Mouse (Mus musculus) kidney, adult 18-20 months (tissue): ENCODE measurements at regions not wholly inside any gene's neighbourhood (a gene's known extent, or its start where the extent isn't known, plus 50 kb on each side); places are given as distances from the start of the nearest gene placed in this dataset.
"Not testable (repeated sequence)": the region's sequence is repeated elsewhere in the genome, so short reads cannot be mapped to it uniquely, and the experiment has no call there.

Source experiments
- DNase-seq: peaks from one replicate; pipeline ENCODE4 v3.0.0; 2021

DNA sequence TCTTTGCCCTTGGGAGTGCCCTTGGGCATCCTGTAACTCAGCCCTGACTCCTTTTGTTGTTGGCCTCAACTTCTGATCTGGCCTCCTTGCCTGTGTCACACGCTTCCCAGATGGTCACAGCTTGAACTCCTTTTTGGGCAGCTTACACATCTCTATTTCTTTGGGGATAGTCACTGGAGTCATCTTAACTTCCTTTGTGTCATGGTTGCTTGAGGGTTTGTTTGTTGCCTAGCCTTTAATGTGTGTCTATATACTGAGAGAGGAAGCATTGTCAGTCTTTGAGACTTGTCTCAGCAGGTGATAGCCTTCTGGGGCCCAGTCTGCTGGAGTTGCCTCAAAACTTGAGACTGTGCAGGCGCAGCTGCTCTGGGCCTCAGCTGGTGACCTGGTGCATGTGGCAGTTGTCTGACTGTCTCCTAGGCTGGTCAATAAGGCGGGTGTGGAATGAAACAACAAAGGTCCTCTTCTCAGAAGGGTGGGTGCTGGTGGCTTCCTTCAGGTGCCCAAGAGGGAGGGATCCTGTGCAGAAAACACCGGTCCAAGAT is 157.5 kb downstream of the Tpra1 start:
- DNase-seq = no peak

DNA sequence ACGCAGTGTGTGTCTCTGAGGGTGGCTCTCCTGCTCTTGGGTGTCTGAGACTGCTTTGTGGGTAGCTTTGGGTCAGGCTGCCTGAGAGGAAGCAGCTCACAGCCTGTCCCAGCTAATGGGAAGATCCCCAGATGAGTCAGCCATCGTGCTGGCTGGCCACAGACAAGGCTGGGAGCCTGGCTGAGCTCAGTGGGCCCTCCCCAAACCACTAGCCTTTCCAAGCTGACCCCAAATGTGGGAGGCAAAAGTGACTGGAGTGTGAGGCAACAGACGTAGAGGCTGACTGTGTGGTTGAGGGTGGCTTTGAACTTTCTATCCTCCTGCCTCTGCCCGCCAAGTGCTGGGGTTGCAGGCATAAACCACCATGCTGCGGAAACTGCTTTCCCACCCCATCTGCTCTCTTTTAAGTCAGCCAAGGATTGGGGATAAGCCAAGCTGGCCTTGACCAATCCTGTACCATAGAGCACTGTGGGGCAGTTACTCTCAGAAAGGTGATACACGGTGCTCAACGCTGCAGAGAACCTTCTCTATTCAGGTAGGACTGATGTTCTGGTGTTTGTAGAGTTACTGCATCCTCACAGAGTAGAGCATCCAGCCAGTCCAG is 163.0 kb downstream of the Tpra1 start:
- no peak for DNase-seq

DNA sequence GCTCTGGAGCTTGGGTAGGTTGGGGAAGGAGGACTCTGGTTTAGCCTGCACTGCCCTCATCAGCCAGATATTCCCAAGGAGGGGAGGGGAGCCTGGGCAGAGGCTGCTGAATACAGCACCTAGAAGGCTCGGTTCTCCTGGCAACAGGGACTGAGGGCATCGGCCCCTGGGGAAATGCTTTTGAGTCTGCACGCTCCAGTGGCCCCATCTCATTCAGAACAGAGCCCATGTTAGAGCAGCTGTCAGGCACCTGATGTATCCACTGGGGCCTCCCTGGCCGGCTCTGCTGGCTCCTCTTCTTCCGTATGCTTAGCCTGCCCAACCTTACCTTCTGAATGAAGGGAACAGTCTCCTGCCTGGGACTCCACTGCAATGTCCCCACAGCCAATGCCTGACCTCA is 164.5 kb downstream of the Tpra1 start:
- no peak for DNase-seq

DNA sequence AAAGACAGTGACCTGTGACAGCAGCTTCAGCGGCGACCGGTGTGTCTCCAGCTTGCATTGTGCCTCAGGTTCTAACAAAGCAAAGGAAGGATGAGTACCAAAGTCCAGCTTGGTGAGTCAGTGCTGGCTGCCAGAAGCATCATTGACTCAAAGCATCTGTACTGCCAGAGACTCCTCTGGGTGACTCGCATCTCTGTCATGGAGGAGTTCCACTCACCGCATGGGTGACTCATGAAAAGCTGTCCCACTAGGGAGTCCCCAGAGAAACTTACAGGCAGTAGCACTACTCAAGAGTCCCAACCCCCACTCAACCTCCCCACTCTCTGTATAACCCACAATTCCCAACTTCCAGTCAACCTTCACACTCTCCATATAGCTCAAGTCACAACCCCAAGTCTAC is 166.2 kb downstream of the Tpra1 start:
- no peak for DNase-seq

DNA sequence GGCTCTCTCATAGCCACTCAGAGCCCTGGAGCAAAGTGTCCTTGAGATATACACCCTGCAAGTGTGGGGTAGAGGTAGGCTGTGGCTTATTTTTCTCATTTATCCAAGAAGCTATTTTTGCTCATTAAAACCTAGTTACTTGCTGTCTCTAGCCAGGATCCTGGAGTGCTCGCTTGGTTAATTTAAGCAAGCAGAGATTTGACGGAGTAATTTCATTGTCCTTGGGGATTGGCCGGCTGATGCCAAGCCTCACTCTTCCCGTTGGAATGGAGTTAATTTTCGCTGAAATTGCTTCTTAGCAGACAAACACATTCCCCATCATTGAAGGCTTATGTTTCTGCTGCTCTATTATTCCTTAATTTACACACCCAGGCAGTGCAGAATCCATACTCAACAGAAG is 167.1 kb downstream of the Tpra1 start:
- no peak for DNase-seq

DNA sequence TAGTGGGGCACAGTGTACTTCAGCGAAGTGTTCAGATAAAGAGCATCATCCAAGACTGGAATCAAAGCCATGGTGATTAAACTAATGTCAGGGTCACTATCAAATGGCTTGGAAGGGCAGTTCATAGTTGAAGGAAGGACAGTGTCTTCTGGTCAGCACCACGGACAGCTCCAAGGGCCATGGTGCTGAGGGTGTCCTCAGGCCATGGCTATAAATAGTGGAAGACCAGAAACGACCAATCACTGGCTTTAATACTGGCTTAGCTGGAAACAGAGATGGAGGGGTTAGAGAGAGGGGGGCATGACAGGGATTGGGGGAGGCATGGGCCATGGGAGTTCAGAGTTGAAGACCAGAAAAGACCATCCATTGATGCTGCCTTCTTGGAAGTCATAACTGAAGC is 168.0 kb downstream of the Tpra1 start:
- DNase-seq = peak; percentile 46

DNA sequence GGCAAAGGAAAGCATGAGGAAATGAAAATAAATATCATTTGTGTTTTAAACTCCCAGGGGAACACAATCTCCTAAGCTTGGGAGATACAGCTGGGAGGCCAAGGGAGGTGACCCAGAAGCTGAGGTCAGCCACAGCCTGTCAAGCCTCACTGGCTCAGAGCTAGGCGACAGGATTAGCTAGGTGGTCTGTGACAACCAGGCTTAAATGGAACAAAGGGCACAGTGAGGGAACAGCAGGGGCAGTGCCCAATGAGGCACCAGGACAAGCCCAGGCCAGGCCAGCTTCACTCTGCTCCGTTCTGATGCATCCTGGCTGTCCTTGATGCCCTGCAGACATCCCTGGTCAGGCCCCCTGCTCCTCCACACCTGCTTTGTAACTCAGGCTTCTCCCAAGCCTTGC is 169.7 kb downstream of the Tpra1 start:
- DNase-seq = no peak

DNA sequence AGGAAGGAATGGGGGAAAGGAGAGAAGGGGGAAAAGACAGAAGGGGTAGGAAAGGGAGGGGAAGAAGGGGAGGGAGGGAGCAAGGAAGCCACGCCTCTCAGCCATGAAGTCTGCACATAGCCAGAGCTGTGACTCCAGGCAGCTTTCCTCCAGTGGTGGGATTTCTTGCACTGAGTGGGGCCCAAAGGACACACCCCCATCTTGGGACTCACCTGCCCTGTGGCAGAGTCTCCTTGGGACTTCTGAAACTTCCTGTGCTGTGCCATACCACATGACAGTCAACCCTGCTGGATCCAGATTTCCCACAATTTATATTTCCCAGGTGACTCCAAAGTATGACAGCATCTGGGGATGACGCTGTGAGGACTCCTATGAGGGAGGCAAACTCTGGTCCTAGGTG is 170.5 kb downstream of the Tpra1 start:
- no peak for DNase-seq

DNA sequence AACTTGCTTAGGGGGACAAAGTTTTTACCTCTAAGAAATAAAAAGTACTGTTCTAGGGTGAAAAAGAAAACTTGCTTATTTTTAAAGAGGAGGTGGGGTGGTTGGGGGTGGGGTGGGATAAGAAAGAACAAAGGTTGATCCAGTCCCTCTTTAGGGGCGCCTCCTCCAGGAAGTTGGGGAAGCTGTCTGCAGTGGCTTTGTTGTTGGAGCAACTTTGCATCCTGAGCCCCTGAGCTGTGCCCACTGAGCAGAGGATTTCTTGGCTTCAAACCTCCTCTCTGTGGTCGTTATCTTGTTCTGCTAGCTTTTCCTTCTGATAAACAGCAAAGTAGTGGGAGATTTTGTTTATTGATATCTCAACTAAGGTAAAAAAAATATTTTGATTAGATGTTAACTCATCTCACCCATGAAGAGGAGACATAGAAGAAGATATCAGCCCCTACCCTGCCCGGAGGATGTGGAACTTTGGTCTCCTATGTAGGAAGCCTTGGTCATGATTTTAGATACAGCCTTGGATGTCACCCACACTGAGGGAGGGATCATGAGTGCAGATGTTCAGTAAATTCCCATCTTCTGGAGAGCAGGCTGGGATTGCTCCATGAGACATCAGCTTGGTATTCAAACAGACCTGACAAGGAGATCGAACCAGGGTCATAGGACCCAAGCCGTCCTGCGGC is 179.7 kb downstream of the Tpra1 start:
- DNase-seq = no peak

DNA sequence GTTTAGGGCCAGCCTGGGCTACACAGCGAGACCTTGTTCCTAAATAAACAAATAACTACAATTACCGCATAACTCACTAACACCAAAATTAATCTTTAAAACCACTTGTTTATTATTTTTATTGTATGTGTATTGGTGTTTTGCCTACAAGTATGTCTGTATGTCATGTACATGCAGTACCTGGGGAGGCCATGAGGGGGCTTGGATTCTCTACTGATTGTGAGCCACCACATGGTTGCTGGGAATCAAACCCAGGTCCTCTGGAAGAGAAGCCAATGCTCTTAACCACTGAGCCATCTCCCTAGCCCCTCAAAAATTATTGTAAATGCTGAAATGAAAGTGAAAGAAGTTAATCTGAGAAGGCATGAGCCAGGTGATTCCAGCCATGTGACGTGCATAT is 182.4 kb downstream of the Tpra1 start:
- no peak for DNase-seq

DNA sequence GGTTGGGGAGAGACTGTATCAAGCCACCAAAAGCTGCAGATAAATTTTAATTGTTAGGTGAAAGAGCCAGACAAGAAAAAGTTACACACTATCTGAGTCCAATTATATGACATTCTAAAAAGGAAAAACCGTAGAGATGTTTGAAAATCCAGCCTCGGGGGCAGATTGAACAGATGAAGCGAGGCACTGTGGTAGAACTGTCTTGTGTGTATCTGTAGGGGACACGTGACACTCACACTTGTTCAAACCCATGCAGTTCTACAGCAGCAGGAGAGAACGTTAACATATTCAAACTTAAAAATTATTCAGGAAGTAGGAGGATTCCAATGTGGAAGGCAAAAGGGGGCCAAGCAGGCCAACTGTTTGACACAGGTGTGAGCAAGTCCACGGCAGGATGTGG is 183.1 kb downstream of the Tpra1 start:
- DNase-seq = no peak

DNA sequence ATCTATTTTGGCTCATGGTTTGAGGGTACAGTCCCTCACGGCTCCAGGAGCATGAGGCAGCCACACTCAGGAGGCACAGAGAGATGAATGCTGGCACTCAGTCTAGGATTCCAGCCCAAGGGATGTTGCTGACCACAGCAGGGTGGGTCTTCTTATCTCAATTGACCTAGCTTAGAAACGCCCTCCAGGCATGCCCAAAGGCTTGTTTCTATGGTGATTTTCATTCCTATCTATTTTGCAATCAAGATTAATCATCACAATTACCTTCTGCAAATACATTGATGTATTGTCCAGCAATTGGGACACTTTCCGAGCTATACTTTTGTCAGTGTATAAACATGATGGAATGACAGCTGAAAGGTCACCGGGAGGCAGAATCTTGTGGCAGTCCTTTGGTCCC is 185.6 kb downstream of the Tpra1 start:
- no peak for DNase-seq

DNA sequence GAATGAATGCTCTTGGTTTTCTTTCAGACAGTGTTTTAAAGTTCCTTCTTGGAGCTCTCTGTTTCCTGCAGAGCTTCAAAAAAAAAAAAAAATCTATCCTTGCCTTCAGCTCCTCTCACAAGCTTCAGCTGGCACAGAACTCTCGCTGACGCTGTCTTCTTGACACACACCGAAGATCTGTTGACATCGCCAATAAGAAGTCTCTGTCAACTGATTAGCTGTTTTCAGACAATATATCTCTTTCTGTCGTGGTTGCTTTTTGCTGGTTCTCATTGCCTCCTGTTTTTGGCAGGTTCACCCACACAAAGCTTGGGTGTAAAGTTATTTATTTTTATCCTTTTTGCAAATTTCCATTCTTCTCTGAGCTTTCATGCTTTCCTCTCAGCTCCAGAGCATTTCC is 188.0 kb downstream of the Tpra1 start:
- DNase-seq = no peak

DNA sequence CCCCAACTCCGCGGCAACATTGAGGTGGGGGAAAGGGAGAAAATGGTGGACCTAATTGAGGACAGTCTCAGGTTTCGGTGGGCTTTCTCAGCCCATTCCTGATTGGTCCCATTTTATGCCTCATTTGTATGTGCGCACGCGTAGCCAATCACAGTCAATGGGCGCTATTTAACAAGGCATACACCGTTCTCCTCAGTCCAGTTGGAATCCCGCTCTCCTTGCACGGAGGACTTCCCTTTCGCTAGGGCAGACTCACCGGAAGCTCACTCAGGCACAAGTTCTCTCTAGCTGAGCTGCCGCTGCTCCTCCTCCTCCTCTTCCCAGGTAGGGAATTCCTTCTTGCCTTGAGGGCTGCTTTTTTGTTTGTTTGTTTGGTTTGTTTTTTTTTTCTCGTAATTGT is 193.9 kb downstream of the Tpra1 start:
- no peak for DNase-seq

DNA sequence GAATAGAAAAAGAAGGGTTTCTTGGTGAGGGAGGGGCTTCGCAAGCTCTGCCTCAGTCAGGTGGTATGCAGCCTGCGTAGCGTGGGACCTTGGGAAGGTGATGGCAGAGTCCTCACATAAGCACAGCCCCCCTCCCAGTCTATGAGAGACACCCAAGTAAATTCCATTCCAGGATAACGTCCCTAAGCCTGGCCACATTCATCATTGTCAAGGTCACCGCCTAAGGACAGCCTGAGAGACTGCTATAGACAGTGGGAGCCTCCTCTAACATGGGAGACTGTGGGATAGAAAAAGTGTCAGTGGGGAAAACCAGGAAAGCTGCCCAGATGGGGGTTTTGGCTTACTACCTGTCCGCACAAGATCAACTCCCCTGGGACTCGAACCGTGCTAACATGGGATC is 195.5 kb downstream of the Tpra1 start:
- no peak for DNase-seq

DNA sequence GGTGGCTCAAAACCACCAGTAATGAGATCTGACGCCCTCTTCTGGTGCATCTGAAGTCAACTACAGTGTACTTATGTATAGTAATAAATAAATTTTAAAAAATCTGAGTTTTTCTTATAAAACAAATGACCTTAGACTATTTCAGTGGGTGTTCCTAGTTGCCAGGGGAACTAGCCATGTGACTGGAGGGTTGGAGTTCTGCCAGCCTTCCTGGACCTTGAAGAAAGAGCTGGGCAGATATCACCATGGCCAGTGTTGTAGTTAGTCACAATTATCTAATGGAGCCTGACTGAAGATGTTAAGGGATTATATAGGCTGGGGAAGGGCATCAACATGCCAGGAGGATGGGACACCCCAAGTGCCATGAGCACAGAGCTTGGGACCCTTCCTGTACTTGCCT is 217.2 kb downstream of the Tpra1 start:
- DNase-seq = no peak

DNA sequence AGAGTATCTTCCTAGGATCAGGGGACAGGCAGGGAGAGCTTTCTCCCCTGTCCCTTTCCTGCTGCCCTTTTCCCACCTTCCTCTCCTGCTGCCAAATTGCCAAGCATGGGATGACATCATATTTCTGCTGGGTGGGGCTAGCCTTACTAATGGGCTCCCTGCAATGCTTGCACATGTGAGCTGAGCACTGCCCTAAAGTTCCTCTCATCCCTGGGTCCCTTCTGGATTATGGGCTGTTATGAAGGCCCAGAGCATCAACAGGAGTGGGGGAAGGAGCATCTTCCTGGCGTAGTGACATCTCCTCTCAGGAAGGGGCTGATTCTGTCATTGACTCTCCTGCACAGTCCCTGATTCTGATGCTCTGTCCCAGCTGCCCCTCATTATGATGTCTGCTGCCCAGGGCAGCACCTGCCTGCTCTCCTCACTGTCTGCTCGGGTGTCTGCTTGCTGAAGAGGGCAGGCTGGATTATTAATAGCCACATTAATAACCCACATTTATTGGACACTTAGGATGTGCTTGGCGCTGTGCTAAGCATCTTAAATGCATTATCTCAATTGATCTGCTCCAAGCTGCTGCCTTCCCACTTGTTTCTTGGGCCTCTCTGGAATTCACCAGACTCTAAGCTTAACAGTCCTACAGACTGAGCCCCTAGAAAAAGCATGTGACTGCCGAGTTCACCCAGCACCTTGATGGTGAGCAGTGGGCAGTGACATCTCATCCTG is 219.1 kb downstream of the Tpra1 start:
- no peak for DNase-seq

DNA sequence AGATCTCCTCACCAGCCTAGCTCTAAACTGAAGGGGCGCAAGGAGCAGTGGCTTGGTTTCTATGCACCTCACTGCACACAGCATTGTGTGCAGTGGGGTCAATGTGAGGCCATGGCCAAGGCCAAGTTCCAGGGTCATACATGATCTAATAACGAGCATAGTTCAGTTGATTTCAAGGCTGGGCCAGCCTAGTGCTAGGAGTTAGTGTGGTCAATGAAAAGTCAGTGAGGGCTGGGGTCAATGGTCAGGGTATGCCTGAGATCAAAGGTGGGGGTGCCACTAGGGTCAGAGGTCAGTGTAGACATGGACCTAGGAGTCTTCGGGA is 219.7 kb downstream of the Tpra1 start:
- DNase-seq = no peak

DNA sequence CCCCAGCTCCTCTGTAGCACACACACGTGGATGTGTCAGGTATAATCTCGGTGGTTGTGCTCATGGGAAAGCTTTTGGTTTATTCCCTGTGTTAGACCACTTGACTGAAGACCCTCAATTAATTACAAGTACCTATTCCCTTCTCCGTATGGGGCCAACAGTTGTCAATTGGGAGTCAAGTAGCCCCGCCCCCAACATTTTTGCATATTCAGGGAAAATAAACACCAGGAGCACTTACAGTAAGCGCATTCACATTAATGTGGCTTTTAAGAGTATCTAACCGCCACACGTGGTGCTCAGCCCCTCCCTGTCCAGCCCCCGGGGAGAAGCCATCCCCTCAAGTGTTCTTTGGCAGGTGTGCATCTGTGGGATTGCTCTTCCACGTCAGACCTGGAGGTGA is 223.9 kb downstream of the Tpra1 start:
- DNase-seq = no peak

DNA sequence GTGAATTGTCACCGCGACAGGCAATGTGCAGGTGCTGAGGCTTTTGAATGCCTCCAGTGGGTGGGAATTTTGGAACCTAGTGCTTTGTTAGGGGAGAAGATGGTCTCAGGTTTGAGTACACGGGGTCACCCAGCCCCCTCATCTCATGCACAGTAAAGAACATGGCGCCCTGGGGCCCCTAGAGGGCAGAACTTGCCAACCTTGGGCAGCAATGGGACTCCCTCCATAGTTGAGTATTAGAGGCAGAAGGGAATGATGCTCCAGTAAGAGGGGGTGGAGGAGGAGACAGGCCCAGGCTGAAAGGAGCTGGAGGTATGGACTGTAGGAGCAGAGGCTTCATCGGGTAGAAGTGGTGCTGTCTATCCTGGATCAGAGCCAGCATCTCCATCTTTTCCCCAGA is 226.1 kb downstream of the Tpra1 start:
- not testable (repeated sequence) for DNase-seq

DNA sequence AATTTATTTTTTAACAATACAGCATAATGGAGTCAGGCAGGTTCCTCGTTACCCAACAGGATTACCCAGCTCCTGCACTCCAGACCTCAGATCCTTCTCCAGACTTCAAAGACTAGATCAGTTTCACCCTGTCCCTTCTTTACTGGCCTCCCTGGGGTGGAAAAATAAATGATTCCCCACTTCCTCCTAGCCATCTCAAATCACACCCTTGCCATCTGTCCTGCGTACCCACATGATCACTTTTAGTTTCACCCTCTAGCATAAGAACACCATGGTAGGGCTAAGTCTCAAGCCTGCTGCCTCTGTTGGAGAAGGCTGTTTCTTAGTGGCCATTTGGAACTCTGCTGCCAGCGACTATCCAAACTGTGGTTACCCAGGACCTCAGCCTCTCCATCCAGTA is 222.0 kb downstream of the Plxna1 start:
- DNase-seq = no peak

DNA sequence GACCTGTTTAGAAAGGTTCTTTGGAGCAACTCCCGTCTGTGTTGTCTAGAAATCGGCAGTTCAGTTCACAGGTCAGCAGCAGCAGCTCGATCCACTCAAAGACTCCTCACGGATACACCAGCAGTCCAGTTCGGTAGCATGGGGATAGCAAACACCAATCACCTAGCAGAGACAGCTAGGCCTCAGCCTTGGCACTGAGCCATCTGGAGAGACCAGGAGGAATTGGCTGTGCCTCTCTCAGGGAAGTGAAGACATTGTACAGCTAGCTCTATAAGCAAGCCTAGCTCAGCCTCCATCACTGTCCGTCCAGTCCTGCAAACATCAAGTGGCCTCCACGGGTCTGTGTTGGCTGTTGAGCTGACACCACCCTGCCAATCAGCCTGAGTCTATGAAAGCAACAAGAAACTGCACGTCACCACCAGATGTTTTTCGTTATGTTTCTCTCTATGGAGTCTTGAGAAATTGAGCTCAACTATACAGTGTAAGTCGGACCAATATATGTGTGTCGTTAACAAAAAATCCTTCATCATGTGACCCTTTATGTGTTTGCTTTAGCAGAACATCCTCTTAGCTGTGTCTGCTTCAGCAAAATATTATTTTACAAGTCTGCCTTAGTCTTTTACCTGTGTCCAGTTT is 209.3 kb downstream of the Plxna1 start:
- no peak for DNase-seq

DNA sequence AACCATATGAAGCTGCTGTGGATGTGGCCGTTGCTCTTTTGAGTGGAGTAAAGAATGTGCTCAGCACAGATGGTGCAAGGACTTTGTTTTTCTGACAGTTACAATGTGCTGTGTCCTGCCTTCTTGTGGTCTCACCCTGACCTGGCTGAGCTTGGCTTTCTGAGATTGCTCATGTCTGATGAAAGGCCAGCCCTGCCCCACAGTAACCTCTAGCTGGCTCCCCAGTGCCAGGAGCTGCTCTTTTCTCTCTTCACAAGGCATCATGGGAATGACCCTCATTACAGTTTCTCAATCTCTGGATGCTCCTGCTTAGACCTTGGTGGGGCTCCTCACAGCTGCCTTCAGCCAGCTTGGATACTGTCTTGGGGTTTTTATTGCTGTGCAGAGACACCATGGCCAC is 204.9 kb downstream of the Plxna1 start:
- DNase-seq = no peak

DNA sequence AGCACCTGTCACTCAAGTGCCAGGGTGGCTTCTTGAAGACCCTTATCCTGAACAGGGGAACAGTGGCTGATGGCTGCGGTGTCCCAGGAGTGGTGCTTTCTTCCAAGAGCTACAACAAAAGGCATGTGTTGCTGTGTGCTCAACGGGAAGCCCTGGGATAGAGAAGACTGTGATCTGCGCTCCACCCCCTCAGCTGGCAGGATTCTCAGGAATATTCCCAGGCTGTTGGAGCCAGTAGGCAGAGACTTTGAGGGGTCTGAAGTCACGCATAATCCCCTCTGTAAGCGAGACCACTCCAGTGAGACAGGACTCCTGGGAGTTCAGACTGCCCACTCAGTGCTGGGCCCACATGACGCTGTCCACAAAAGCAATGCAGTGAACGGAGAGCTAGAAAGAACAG is 202.4 kb downstream of the Plxna1 start:
- DNase-seq = no peak
